Mouse (Mus musculus) liver, postnatal 0 days (tissue): ENCODE data around the gene B230307C23Rik. TPM values are rescaled to one million over a fixed set of nuclear protein-coding genes. Genes with fewer than 3 reads are reported as not detected.
A peak's percentile ranks its signal among the peaks of the same experiment; 100 is the strongest.

Source experiments
- ATAC-seq: fragments of 200-750 bp; cut with Nextera tagmentation; 2 replicates; pipeline ENCODE4 v1.8.0; 2017; ENCODE audit warnings: mild to moderate bottlenecking, moderate library complexity
- DNase-seq: peaks from one replicate; pipeline ENCODE4 v3.0.0-alpha.2; 2016
- H3K27ac ChIP-seq: fragments of 300-500 bp; sonication (generic); 2 replicates; pipeline ENCODE4 v1.5.1; 2014; ENCODE audit warnings: antibody characterized with exemption, moderate library complexity, mild to moderate bottlenecking, low read depth
- H3K27me3 ChIP-seq: fragments of 300-500 bp; sonication (generic); 2 replicates; pipeline ENCODE4 v1.6.1; 2014; ENCODE audit warnings: low read length, control low read depth, mixed read lengths; ENCODE audit not compliant: insufficient read depth
- H3K36me3 ChIP-seq: fragments of 300-500 bp; sonication (generic); replicated peaks from 2 replicates; pipeline ENCODE4 v1.6.1; 2014; ENCODE audit warnings: mild to moderate bottlenecking, control low read depth, low read length, moderate library complexity, mixed read lengths; ENCODE audit not compliant: insufficient read depth
- H3K4me1 ChIP-seq: fragments of 300-500 bp; sonication (generic); 2 replicates; pipeline ENCODE4 v1.6.1; 2014; ENCODE audit warnings: antibody characterized with exemption, mild to moderate bottlenecking, control low read depth; ENCODE audit not compliant: insufficient read depth
- H3K4me2 ChIP-seq: fragments of 300-500 bp; sonication (generic); 2 replicates; pipeline ENCODE4 v1.6.1; 2014; ENCODE audit warnings: low read depth, mild to moderate bottlenecking, low read length, moderate library complexity, mixed read lengths
- H3K4me3 ChIP-seq: fragments of 300-500 bp; sonication (generic); 2 replicates; pipeline ENCODE4 v1.5.1; 2014; ENCODE audit warnings: low read depth, low read length
- H3K9ac ChIP-seq: fragments of 300-500 bp; sonication (generic); replicated peaks from 2 replicates; pipeline ENCODE4 v1.6.1; 2014; ENCODE audit warnings: mild to moderate bottlenecking, moderate library complexity
- H3K9me3 ChIP-seq: fragments of 300-500 bp; sonication (generic); 2 replicates; pipeline ENCODE4 v1.6.1; 2016; ENCODE audit warnings: mild to moderate bottlenecking, control low read depth, low read length, mixed read lengths
- CTCF ChIP-seq: sonication (generic); IDR thresholded peaks from 2 replicates; pipeline ENCODE4 v1.5.1; 2016; ENCODE audit warnings: antibody characterized with exemption, low read depth
- EP300 ChIP-seq: IDR thresholded peaks from 2 replicates; pipeline ENCODE4 v1.6.1; 2016; ENCODE audit warnings: antibody characterized with exemption, low read depth, mild to moderate bottlenecking
- WGBS: fragments of 180-500 bp; shearing (Covaris S2); extraction: QIAGEN DNeasy Blood & Tissue Kit; methylation state at CpG from one replicate; pipeline ENCODE4 v1.1.7; 2014; ENCODE audit not compliant: insufficient replicate concordance; 5-methylcytosine and 5-hydroxymethylcytosine counted together
- polyA plus RNA-seq: library from polyadenylated mRNA; unstranded; fragments of >200 nt; fragmentation: Nextera tagmentation; extraction: Ambion mirVana; gene quantifications from 2 replicates; pipeline ENCODE4 v1.2.1, GENCODE M21; 2015

The B230307C23Rik gene
- polyA plus RNA-seq, result 9.8 and 11.2 TPM in 2 replicates

- Histone ChIP-seq H3K4me2 (peak within 1 kb of the TSS; percentile 84), H3K36me3 (no peaks in the 10 kb centered on the region), H3K4me3 (peak within 1 kb of the TSS; percentile 72), H3K9me3 (peaks cover 4% of the 10 kb centered on the region), H3K27ac (peak within 1 kb of the TSS; percentile 97), H3K27me3 (no peaks in the 10 kb centered on the region), H3K9ac (peak within 1 kb of the TSS; percentile 58), H3K4me1 (peaks cover 20% of the 10 kb centered on the region)
- no peak; the same call in 1 of the 2 replicates for TF ChIP-seq EP300
- no peak for TF ChIP-seq CTCF
- peak; percentile 97 for ATAC-seq
- 2% methylated on average over 22 of the region's 22 CpGs for WGBS
- DNase-seq, result peak; percentile 90
Measured at GRCm38 (mm10) chr16:97996616-97997382, at the start of gene B230307C23Rik. B230307C23Rik (plus strand) TSS chr16:97997315.

DNA sequence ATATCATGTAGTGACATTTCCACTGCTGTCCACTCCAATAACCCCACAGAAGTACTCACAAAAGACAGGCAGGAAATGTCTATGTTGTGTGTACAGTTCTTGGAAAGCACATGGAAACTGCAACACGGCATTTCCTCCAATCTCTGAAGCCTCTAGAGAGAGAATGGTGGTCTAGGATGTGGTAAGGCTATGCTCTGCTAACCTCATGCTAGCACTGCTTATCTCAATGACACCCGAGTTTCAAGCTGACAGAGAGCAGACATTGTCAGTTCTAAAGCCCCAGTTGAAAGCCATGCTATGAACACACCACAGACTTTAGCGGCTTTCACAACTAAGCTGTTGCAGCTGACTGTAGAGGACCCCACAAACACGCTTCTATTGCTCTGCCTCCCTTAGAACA is 48.3 kb upstream of the B230307C23Rik start:
- WGBS, result 52% methylated on average over 4 of the region's 4 CpGs
- no peak overlapping the region for H3K27ac ChIP-seq
- H3K4me3 ChIP-seq, result no peak overlapping the region
- H3K9me3 ChIP-seq, result no peaks in the 10 kb centered on the region
- H3K4me2 ChIP-seq, result no peak overlapping the region
- H3K36me3 ChIP-seq, result peaks cover 40% of the 10 kb centered on the region
- TF ChIP-seq EP300 (no peak), CTCF (no peak)
- DNase-seq, result no peak
- ATAC-seq, result no peak
- H3K4me1 ChIP-seq, result peaks cover 6% of the 10 kb centered on the region; the same call in 1 of the 2 replicates
- H3K27me3 ChIP-seq, result no peaks in the 10 kb centered on the region
- H3K9ac ChIP-seq, result no peak overlapping the region

DNA sequence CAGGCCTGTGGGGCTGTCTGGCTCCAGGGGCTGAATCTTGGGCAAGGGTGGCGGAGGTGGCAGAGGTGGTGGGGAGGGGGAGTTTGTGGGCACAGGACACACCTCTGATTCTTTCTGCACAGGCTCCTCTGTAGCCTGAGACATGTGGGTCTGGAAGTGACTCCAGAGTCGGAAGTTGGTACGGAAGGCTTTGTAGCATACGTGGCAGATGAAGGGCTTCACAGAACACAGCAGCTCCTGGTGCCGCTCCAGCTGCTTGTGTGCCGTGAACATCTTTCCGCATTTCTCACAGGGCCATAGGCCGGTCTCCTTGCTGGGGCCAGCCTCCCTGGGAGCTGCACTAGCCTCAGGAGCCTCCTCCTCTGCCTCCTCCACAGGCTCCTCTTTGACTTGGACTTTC is 47.1 kb upstream of the B230307C23Rik start:
- Histone ChIP-seq H3K27ac (no peak overlapping the region), H3K4me3 (no peak overlapping the region), H3K36me3 (peaks cover 45% of the 10 kb centered on the region), H3K4me1 (peaks cover 9% of the 10 kb centered on the region; the same call in 1 of the 2 replicates), H3K27me3 (no peaks in the 10 kb centered on the region), H3K9ac (no peak overlapping the region), H3K4me2 (no peak overlapping the region), H3K9me3 (no peaks in the 10 kb centered on the region)
- DNase-seq (no peak), ATAC-seq (no peak)
- TF ChIP-seq CTCF (no peak), EP300 (no peak)
- 92% methylated on average over 8 of the region's 8 CpGs for WGBS

- Histone ChIP-seq H3K4me1 (peaks cover 10% of the 10 kb centered on the region; the same call in 1 of the 2 replicates), H3K27ac (no peak overlapping the region), H3K9me3 (no peaks in the 10 kb centered on the region), H3K4me2 (no peak overlapping the region), H3K36me3 (peaks cover 57% of the 10 kb centered on the region), H3K4me3 (no peak overlapping the region), H3K9ac (no peak overlapping the region), H3K27me3 (no peaks in the 10 kb centered on the region)
- DNase-seq (no peak), ATAC-seq (no peak)
- TF ChIP-seq CTCF, result no peak
- no peak for TF ChIP-seq EP300
- WGBS, result 86% methylated on average over 4 of the region's 4 CpGs
Measured at GRCm38 (mm10) chr16:97952371-97952770, 44.7 kb upstream of the B230307C23Rik start.

- peak overlapping the region; percentile 16; the same call in 1 of the 2 replicates for H3K27ac ChIP-seq
- WGBS, result 63% methylated on average over 9 of the region's 9 CpGs
- peaks cover 14% of the 10 kb centered on the region for H3K4me1 ChIP-seq
- no peaks in the 10 kb centered on the region for H3K27me3 ChIP-seq
- no peak overlapping the region for H3K4me3 ChIP-seq
- TF ChIP-seq EP300 (peak; percentile 25; the same call in 1 of the 2 replicates), CTCF (no peak)
- H3K9me3 ChIP-seq, result no peaks in the 10 kb centered on the region
- DNase-seq (no peak), ATAC-seq (peak; percentile 83)
- H3K9ac ChIP-seq, result no peak overlapping the region
- no peak overlapping the region for H3K4me2 ChIP-seq
- H3K36me3 ChIP-seq, result peaks cover 57% of the 10 kb centered on the region
Measured at GRCm38 (mm10) chr16:97952801-97953200, 44.3 kb upstream of the B230307C23Rik start.

DNA sequence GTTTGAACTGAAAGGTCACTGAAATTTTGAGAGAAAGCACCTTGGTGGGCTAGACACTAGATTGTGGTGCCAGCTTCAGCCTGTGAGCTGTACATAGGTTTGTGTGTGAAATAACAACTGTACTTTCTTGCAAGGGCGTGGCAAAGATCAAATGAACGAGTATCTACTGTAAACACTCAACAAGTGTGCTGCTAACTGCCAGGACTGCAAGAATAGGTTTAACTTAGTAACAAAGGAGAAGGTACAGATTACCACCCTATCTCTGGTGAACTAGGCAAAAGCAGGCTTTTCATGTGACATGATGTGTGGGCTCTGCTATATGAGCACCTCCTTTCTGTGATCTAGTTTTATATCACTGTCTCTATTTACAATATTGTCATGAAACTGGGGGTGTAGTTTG is 43.8 kb upstream of the B230307C23Rik start:
- ATAC-seq (peak; percentile 71), DNase-seq (no peak)
- no peak overlapping the region for H3K4me2 ChIP-seq
- no peak overlapping the region for H3K9ac ChIP-seq
- WGBS, result 61% methylated on average over 2 of the region's 2 CpGs
- no peaks in the 10 kb centered on the region for H3K9me3 ChIP-seq
- H3K27me3 ChIP-seq, result no peaks in the 10 kb centered on the region
- peaks cover 57% of the 10 kb centered on the region for H3K36me3 ChIP-seq
- H3K27ac ChIP-seq, result peak overlapping the region; percentile 16; the same call in 1 of the 2 replicates
- peaks cover 16% of the 10 kb centered on the region for H3K4me1 ChIP-seq
- TF ChIP-seq CTCF (no peak), EP300 (peak; percentile 53)
- H3K4me3 ChIP-seq, result no peak overlapping the region
